Mouse (Mus musculus) T-helper 17 cell (primary cell): ENCODE data around the gene Dtx3l.
"Not testable (repeated sequence)": the region's sequence is repeated elsewhere in the genome, so short reads cannot be mapped to it uniquely, and the experiment has no call there.

Source experiments
- in situ Hi-C, 2 experiments: fragments of 300-600 bp; cut with MboI, MseI; formaldehyde crosslinking; loops; 1 replicate in 1 of 2; 2 replicates in 1 of 2; pipeline ENCODE4 v1.15.1; 2025; ENCODE audit warnings: high pct_unique_total_duplicates in 2 of 2

Gene Dtx3l

DNA sequence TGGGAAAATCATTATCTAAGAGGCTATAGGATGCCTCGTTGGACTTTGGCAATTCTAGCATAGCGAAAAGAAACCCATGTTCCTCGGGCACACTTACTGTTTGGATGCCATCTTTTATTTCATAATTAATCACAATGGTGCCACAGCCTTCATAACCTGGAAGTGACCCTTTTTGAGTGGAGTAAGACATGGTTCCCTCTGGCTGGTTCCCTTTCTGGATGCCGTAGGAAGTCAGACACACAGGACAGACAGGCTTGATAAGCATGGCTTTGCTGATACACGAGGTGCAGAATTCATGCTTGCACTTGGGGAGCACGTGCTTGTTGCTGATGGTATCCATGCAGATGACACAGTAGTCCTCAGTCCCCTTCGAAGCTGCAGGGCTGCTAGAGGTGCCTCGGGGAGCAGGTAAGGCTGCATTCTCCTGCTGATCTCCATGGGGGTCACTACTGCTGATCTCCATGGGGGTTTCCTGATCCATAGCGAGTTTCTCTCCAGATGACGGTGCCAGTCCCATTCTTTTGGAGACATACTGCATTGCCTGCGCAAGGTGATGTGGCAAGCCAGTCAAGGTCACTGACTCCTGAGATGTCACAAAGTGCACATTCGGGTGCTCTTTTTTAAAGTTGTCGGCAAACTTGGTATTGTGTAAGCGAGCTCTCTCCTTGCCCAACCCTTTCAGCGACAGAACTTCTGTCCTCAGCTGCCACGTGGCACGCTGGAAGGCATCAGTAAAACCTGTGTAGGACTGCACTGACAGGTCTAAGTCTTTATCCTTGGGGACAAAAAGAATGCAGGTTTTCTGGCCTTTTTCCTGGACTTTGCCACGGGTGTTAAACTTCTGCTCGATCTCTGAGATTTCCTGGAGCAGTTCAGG is 6.5 kb downstream of the Dtx3l start:
- in situ Hi-C loops: loop anchor here (5.0 to 10.0 kb wide), 2 partner anchors 60 to 188 kb away; partner anchors contain the start of gene Parp14 (in 1 of the 2)

- in situ Hi-C loops: no loop called here
These were observed 14.6 kb downstream of the Dtx3l start for GRCm38 (mm10) chr16:35924341-35924740.

- in situ Hi-C loops: no loop called here
These were observed 15.3 kb downstream of the Dtx3l start for GRCm38 (mm10) chr16:35923546-35924198.

GRCm38 (mm10) chr16:35922301-35922895 is 16.6 kb downstream of the Dtx3l start:
- in situ Hi-C loops: no loop called here

DNA sequence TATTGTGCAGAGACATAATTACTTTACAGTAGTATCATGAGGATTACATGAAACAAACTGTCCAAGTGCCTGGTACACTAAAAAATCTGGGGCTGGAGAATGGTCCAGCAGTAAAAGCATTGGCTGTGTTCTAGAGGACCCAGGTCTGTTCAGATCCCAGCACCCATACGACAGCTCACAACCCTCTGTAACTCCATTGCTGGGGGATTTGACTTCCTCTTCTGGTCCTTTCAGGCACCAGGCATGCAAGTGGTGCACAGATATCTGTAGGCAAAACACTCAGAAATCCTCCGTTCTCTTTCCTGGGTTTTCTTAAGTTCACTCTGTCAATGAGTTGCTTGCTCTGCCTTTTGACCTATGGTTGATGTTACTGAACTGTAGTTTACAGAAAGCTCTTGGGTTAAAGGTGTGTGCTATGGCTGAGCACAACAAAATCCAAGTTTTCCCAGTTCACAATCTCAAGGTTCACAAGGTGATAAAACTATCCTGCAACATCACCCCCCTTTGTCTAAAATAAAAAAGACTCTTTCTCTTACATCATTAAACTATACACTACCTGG is 17.2 kb downstream of the Dtx3l start:
- in situ Hi-C loops: no loop called here

GRCm38 (mm10) chr16:35918721-35919543 is 20.0 kb downstream of the Dtx3l start:
- in situ Hi-C loops: no loop called here

GRCm38 (mm10) chr16:35914301-35914700 is 24.6 kb downstream of the Dtx3l start:
- in situ Hi-C loops: no loop called here

GRCm38 (mm10) chr16:35913526-35913925 is 25.4 kb downstream of the Dtx3l start:
- in situ Hi-C loops: no loop called here

DNA sequence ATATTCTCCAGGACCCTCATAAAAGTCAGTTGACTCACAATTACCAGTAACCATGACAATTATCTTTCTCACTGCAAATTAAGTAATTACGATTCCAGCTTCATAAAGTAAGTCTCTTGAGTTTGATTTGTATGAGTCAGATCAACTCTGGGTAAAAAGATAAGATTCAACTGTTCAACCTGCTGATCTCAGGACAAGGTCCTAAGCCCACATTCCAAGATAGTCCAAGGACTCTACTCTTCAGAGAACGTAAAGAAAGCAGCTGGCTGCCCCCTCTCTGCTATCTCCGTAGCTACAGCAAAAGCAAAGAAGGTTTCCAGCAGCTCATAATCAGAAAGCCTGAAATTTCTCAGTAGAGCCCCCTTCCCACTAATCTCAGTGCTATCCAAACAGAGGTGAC is 27.5 kb downstream of the Dtx3l start:
- in situ Hi-C loops: no loop called here

DNA sequence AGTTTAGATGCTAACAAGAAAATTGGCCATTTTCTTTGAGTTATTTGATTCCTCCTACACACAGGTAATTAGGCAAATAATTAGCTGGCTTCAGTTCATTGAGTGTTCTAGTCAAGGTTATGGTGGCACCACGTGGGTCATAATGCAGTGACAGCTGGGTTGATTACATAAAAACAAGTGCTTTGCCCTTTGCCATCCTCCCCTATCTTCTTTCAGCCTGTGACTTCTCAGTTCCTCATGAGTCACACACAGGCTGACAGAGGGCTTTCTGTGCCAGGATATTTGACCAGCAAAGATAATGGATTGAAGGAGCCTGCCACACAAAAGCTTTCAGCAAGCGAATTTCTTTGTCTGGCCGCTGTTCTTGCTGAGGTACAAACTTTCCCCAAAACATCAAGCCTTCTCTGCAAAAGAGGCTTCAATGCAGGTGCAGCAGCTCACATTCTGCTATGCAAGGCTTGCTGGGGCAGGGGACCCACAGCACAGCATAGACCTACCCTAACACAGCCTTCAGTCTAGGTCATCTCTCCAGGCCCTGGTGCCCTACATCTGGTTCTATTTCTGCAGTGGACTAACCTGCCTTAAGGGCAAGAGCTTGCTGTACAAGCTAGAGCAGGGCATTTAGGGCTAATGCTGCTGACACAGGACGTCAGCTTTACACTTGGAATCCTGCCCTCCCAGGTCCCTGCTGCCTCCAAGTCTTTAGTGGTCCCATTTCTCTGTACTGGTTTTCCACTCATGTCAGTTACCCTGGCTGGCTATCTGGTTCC is 31.3 kb downstream of the Dtx3l start:
- in situ Hi-C loops: no loop called here

DNA sequence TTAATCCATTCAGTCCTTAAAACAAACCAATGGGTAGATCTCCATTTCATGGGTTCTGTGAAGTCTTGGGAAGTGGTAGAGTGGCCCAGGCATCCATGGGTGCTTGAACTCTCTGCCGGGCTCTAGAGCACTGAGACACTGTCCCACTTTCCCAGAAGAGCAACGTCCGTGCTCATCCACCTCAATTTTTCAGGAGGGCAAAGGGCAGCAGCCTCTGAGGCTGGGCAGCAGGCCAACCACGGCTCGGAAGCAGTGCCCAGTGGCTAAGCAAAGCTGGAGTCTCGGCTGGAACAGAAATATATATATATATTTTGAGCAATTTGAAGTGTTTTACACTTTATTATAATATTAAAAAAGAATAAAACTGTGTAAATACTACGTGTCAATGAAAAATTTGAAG is 32.1 kb downstream of the Dtx3l start:
- in situ Hi-C loops: no loop called here

DNA sequence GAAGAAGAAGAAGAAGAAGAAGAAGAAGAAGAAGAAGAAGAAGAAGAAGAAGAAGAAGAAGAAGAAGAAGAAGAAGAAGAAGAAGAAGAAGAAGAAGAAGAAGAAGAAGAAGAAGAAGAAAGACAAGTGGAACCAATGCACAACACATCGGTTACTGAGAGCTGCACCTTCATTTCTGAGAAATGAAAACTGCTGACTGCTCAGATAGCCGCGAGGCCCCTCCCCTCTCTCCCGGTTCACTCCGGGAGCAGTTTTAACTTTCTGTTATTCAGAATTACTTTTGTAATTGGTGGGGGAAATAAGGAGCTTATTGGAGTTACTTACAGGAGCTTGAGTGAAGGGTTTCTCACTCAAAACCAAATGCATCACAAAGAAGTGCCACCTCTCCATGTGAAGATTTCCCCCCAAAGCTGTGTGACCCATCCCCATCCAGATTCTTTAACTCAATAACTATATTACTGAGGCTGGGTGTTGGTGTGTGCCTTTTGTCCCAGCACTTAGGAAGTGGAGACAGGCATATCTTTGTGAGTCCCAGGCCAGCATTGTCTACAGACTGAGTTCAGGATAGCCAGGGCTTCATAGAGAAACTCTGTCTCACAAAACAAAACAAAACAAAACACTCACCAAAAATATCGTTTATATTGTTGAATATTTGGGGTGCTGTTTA is 33.0 kb downstream of the Dtx3l start:
- in situ Hi-C loops: no loop called here

DNA sequence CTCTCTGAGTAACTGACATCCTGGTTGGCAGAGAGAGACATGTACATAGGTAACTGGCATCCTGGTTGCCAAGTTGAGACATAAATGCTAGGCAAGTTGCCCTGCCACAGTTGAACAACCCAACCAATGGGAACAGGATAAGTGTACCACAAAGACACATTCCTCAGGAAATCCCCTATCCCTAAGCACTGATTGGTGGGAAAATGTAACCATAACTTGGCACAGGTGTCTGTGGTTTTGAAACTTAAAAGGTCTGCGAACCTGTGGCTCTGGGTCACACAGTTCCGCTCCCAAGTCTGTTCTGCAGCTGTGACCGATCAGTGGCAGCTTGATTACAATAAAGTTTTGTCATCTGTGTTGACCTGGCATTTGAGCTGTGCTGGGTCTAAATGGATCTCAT is 33.6 kb downstream of the Dtx3l start:
- in situ Hi-C loops: no loop called here

- in situ Hi-C loops: no loop called here
These were observed 34.7 kb downstream of the Dtx3l start for GRCm38 (mm10) chr16:35904121-35904736.

- in situ Hi-C loops: no loop called here
These were observed 35.8 kb downstream of the Dtx3l start for GRCm38 (mm10) chr16:35903014-35903640.

- in situ Hi-C loops: no loop called here
These were observed 38.4 kb downstream of the Dtx3l start for GRCm38 (mm10) chr16:35900541-35900940.

- in situ Hi-C loops: no loop called here
These were observed 44.0 kb downstream of the Dtx3l start for GRCm38 (mm10) chr16:35894997-35895396.

DNA sequence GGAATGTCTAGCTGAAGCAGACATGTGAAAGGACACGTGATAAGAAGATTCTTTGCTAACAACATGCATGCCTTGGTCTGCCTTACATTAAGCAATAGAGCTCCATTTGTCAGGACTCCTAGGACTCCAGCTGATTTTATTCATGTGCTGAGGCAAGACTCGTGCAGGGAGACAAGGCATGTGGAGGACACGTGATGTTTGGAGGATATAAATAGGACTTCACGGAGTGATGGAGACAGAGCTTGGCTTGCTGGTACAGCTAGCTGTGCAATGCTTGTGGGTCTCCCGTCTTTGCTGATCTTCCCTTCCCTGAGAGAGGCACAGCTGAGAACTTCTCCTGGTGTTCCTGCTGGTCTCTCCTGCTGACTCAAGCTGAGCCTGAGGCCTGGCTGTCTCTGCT is 47.3 kb downstream of the Dtx3l start:
- in situ Hi-C loops: not testable (repeated sequence)

DNA sequence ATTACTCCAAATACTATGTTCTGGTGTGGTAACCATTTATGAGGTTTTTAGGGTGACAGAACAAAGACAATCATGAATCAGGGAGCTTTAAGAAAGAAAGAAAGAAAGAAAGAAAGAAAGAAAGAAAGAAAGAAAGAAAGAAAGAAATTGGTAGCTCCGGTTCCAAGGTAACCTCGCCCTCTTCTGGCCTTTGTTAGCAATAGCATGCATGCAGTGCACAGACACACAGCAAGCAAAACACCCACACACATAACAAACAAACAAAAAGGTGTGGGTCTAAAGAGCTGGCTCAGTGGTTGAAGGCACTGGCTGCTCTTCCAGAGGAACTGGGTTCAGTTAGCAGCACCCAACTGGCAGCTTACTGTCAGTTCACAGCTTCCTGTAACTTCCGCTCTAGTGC is 48.3 kb downstream of the Dtx3l start:
- in situ Hi-C loops: no loop called here
